Mouse (Mus musculus): ENCODE data around the gene Tnfrsf25.

Tnfrsf25 gene

DNA sequence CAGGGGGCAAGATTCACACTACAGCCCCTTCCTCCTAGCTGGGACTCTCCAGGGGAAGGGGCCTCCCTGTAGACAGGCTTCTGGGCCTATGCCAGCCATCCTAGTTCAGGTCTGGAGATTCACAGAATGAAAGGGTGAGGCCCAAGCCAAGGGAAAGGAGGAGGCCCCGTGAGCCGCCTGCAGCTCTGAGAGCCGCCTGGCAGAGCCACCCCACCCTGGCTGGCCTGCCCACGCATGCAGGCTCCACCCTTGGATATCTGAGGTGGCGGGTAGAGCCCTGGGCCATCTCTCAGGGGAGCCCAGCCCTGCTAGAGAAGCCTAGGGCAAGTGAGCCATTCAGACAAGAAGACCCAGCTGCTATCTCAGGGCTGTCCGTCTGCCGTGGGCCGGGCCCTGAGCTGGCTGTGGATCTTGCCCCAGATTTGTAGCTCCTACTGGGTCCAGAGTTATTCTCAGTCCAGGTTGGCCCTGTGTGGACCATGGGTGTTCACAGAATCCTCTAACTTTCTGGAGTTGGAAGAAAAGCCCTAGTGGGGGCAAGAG, 22.9 kb upstream of the Tnfrsf25 start:
- DNase-seq (ENCODE audit: low spot score in 2 of 2) = no peak

DNA sequence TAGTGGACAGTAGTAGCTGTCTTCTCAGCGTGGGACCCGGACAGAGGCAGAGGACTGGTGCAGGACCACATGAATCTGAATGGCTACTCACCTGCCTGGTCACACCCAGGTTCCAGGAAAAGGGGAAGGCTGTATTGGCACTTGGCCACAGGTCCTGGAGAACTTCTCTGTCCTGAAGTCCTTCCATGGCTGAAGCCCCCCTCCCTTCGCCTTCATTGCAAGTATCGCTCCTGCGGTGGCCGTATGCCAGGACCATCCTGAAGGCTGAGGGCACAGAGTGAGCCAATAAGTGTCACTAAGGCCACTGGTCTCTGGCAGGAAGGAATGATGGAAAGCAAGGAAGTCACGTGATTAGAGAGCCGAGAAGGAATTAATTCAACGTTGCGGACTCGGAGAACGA, 21.5 kb upstream of the Tnfrsf25 start:
- no peak for DNase-seq (ENCODE audit: low spot score in 2 of 2)

DNA sequence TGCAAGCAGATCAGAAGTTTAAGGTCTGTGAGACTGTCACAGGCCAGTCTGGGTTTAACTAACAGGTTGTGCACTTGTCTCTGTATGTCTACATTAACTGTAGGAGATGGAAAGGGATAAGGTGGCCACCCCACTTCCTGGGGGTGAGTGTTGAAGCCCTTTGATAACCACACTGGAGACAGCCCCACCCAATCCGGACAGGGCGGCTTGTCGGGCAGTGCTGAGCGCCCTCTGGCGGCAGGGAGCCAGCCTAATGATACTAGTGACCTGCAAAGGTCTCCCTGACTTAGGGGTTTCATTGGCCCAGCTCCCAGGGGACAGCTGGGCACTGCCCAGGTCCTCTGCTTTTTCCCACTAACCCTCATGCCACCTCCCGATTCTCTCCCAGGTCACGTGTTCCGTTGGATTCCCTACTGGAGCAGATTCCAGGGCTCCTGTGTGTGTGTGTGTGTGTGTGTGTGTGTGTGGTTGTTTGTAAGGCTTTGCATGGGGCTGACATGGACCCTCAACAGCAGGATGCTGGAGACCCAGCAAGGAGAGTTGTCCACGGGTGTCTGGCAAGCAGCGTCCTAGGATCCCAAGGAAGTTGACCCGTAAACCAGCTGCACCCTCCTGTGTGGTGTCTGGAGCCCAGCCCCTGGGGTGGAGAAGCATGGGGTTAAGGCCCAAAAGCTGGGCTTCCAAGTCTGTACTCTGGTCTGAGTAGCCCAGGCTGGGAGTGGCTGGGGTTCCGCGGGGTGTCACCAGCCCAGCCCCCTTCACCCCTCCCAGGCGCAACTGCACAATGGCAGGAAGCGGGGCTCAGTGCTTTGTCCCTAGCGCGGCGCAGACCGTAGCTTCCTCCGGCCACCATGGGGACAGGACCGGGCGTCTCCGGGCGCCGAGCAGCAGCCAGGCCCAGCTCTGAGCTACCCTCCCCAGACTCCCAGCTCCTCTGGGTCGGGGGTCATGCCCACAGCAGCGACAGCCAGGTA, 19.5 kb upstream of the Tnfrsf25 start:
- DNase-seq (ENCODE audit: low spot score in 2 of 2) = peak in 1 of 2 experiments; percentile 61

DNA sequence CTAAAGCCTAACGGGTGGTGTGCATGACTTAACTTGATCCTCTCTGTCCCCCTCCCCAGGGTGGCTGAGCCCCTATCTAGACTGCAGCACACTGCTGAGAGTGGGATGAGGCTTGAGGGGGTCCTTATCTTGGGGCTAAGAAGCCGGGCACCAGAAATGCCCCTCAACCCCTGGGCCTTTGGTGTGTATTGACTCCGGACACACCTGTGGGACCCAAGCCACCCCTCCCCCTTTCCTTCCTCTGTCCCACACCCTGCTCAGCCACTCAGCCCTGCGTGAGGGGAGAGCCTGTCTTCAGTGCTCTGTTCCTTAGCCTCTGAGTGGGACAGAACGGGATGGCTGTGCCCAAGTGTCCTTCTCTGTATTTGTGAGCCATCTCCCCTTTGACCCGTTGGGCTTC, 18.8 kb upstream of the Tnfrsf25 start:
- DNase-seq (ENCODE audit: low spot score in 2 of 2) = no peak

DNA sequence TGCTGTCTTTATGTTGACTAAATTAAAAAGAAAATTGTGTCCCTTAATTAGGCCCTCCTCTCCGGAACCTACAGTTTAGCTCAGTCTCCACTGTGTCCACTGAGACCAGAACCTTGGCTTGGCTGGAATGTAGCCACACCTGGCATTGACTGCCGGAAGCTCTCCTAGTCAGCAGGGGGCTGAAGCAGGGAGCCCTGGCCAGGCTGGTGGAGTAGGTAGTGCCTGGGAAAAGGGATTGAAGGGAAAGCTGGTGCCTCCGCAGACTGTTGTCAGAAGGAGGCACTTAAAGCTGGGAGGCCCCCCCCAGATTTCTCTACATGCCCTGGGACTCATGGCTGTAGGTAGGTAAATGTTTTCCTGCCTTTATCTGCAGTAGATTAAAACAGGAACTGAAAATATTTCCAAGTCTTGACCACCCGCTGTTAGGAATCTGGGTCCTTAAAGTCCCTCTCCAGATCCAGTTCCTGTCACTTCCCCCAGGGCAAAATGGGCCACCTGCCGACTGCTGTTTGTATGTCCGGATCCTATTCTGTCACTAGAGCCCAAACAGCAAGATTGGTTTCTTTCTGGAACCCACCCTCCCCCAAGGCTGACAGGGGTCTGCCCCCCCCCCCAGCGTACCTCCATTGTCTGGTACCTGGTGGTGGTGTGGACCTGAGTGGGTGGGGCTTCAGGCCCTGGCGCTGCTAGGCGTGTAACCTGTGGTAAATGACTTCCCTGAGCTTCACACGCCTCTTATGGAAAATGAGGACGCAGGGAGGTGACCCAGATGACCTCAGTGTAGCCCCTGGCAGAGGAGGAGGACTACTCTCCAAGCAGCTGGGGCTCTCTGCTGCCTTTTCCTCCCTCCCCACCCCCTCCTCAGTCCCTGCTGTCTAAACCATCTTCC, 17.6 kb upstream of the Tnfrsf25 start:
- no peak for DNase-seq (ENCODE audit: low spot score in 2 of 2)

DNA sequence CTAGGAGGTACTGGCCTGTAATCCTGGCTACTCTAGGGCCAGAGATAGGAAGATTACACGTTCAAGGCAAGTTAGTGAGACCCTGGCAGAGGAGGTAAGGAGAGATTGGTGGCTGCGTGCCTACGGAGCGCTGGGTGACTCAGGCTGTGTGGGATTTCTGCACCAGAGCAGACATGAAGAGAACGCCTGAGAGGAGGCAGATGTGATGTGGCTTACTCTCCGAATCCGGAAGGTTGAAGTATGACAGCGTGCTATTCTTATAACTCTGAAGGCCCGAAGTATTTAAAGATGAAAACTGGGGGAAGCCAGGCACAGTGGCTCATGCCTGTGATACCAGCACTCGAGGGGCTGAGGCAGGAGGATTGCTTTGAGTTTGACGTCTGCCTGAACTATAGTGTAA, 15.2 kb upstream of the Tnfrsf25 start:
- peak; percentile 73 to 85 for DNase-seq (ENCODE audit: low spot score in 2 of 2)

DNA sequence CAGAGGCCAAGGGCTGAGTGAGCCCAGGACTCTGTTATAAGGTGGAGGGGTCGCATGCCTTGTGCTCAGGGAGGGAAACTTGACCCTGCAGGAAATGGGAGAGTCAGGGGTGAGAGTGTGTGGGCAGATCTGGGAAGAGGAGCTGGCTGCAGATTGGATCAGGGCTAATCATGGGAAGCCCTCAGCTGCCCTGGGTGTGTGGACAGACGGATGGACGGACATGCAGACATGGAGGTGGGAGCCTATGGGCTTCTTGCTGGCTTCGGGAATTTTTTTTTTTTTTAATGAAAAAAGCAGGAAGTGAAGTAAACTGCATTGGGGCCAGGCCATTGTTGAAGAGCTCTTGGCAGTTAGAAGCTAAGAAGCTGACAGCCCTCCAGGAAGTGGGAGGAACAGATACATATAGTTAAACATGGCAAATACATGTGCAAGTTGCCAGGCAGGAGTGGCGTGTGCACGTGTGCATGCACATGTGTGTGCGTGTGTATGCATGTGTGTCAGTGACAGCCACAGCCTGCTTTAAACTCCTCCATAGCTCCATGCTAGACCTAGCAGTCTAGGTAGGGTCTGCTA, 14.6 kb upstream of the Tnfrsf25 start:
- DNase-seq (ENCODE audit: low spot score in 2 of 2) = no peak

DNA sequence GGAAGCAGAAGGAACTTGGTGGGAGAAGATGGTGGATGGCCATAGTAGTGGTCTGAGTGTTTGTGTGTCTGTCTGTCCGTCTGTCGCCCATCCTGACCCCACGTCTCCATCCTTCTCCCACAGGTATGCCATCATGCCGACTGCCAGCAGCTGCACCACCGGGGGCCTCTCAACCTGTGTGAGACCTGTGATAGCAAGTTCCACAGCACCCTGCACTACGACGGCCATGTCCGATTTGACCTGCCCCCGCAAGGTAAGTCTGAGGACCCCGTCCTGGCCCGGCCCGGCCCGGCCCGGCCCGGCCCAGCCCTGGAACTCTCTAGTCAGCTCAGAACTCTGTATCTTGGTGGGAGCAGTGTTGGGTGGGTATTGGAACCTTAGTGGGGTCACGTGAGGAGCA, 13.8 kb upstream of the Tnfrsf25 start:
- no peak for DNase-seq (ENCODE audit: low spot score in 2 of 2)

DNA sequence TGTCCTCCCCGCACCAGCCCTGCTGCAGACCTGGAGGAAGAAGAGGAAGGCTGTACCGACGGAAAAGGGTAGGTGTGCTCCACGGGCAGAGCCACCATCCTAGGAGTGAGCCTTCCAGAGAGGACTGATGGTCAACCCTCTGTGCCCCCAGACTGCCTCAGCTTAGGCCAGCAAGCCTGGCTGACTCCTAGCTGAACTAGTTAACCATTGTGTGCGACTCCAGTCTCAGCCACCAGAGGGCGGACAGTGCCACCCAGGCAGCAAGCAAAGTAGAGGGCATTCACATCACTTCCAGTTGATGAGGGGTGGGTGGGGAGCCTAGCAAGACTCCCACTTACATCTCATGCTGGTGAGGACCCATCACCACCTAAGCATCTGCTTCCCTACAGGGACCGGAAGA, 12.7 kb upstream of the Tnfrsf25 start:
- peak in 1 of 2 experiments; percentile 79 for DNase-seq (ENCODE audit: low spot score in 2 of 2)

DNA sequence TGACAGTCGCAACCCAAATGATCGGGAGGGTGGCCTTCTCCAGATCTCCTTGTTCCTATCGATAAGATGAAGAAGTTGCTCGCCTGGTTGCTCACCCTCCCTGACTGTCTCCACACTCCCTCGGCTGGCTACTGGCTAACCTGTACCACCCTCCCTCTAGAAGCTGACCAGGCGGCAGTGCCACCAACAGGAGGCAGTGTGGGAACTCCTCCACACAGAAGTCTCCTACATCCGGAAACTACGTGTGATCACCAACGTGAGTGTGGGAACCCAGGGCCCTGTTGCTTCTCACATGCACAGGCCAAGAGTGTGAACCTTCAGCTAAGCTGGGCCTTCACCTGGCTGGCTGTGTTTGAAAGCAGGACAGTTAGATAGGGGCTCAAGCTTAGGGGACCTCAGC, 9.0 kb upstream of the Tnfrsf25 start:
- no peak for DNase-seq (ENCODE audit: low spot score in 2 of 2)

DNA sequence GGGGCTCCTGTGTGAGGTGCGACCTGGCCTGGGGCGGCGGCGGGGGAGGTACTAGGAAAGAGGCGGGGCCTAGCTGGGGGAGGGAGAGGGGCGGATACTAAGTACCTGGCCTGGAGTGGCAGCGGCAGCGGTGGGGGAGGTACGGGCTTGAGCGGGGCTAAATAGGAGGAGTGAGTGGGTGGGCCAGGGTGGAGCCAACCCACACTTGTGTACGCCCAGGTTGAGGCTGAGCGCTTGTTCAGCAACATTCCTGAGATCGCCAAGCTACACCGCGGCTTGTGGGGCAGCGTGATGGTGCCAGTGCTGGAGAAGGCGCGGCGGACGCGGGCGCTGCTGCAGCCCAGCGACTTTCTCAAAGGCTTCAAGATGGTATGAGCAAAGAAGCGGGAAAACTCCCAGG, 8.2 kb upstream of the Tnfrsf25 start:
- DNase-seq (ENCODE audit: low spot score in 2 of 2) = no peak

DNA sequence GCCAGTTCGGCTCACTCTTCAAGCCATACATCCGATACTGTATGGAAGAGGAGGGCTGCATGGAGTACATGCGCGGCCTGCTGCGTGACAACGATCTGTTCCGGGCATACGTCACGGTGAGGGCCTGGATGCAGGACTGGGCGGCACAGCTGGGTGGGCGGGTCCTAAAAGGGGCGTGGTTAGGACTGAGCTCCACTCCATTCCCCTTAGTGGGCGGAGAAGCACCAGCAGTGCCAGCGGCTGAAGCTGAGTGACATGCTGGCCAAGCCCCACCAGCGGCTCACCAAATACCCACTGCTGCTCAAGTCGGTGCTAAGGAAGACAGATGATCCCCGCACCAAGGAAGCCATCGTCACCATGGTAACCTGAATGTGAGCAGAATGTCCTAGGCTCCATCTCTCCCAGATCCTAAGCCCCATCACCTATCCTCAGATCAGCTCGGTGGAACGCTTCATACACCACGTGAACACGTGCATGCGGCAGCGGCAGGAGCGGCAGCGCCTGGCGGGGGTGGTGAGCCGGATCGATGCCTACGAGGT, 7.7 kb upstream of the Tnfrsf25 start:
- peak; percentile 76 for DNase-seq (ENCODE audit: low spot score in 2 of 2)

DNA sequence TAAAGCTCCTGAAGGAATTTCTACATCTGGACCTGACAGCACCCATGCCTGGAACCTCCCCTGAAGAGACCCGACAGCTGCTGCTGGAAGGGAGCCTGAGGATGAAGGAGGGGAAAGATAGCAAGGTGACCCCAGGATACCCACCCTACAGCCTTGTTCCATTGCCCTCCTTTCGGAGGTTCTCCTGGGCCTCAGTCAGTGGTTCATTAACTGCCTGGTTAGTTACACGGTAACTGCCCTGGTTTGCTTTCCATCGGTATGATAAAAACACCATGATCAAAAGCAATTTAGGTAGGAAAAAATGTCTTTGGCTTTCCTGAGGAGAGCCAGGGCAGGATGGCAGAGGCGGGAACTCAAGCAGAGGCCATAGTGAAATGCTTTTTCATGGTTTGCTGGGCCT, 7.1 kb upstream of the Tnfrsf25 start:
- no peak for DNase-seq (ENCODE audit: low spot score in 2 of 2)

DNA sequence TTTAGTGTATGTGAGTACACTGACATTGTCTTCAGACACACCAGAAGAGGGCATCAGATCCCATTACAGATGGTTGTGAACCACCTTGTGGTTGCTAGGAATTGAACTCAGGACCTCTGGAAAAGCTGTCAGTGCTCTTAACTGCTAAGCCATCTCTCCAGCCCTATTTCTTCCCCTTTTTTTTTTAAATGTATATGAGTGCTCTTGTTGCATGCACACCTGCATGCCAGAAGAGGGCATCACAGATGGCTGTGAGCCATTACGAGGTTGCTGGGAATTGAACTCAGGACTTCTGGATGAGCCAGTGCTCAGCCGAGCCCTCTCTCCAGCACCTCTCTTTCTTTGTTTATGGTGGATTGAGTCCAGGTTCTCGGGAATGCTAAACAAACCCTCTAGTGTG, 6.2 kb upstream of the Tnfrsf25 start:
- no peak for DNase-seq (ENCODE audit: low spot score in 2 of 2)

DNA sequence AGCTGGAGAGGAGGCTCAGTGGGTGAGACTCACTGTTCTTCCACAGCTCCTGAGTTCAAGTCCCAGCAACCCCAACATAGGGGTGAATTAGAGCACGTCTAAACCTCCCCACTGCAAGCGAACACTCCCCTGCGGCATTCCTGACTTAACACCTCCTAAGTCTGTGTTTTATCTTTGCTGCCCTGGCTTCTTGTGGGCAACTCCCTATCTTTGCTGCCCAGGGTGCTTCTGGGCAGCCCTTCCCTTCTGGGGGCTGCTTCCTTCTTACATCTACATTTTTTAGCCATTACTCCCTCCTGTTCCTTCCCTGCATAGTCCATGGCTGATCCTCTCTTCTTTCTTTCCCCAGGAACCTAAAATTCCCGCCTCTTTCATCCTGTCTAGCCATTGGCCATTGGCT, 5.0 kb upstream of the Tnfrsf25 start:
- DNase-seq (ENCODE audit: low spot score in 2 of 2) = no peak

DNA sequence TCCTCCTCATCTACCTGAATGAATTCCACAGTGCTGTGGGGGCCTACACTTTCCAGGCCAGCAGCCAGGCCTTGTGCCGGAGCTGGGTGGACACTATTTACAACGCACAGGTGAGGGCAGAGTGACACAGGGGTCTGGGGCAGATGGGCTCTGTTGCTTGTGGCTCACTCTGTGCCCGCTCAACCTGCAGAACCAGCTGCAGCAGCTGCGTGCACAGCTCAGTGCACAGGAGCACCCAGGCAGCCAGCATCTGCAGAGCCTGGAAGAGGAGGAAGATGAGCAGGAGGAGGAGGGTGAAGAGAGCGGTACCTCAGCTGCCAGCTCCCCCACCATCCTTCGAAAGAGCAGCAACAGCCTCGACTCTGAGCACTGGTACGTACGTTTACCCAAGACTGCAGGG, 3.4 kb upstream of the Tnfrsf25 start:
- DNase-seq (ENCODE audit: low spot score in 2 of 2) = no peak

DNA sequence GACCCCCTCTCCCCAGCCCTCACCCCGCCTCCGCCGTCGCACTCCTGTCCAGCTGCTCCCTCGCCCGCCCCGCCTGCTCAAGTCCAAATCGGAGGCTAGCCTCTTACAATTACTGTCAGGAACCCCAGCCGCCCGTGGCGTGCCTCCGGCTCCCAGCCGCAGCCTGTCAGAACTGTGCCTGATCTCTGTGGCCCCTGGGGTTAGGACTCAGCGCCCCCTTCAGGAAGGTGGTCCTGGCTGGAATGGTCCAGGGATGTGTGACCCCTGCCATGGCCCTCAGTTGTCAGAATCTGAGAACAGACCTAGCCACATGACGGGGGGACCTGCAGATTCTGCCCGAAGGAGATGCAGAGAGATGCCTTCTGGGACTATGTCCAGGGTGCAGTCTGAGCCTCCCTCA, 1.7 kb upstream of the Tnfrsf25 start:
- DNase-seq (ENCODE audit: low spot score in 2 of 2) = no peak

DNA sequence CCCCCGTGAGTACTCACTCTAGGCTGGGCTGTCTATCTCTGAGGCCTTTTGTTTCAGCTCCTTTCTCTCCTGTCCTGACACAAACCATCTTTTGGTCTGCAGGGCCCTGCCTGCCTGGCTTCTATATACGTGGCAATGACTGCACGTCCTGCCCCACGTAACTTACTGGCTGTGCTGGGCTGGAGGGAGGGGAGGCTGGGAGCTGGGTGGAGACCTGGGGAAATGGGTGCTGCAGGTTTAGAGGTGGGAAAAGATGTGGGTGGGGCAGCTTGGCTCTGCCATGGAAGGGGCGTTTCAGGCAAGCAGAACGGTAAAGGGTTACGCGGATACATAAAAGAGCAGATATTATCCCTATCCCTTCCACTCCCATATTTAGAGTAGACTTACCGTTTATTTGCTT, 1.8 kb downstream of the Tnfrsf25 start:
- DNase-seq (ENCODE audit: low spot score in 2 of 2) = no peak

DNA sequence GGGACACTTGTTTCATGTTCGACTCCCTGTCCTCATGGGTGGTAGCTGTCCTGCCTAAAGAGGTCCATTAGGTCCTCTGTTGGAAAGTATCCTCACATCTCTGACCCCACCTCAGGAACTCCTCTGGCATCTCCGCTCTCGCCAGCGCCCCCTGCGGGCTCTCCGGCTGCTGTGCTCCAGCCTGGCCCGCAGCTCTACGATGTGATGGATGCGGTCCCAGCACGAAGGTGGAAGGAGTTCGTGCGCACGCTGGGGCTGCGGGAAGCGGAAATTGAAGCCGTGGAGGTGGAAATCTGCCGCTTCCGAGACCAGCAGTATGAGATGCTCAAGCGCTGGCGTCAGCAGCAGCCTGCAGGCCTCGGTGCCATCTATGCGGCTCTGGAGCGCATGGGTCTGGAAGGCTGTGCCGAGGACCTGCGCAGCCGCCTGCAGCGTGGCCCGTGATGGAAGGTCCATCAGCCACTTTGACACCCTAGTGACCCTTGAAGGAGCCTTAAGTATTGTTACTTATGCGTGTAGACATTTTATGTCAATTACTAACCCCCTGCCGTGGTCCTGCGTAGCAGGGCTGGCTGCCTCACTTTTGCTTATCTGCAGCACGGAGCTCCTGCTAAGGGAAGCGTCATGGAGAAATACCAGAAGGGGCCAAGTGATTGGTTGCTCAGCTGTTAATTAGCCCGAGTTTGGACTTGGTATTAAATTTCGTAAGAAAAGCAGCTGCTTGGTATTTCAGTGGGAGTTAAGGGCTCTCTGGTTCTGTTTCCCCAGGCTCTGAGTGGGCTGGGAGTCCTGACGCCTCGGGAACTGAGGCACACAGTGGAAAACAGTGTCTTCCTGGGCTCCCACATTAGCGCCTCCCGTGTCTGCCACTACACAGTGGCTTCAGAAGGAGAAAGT, 3.9 kb downstream of the Tnfrsf25 start:
- DNase-seq (ENCODE audit: low spot score in 2 of 2) = peak in 1 of 2 experiments; percentile 56

DNA sequence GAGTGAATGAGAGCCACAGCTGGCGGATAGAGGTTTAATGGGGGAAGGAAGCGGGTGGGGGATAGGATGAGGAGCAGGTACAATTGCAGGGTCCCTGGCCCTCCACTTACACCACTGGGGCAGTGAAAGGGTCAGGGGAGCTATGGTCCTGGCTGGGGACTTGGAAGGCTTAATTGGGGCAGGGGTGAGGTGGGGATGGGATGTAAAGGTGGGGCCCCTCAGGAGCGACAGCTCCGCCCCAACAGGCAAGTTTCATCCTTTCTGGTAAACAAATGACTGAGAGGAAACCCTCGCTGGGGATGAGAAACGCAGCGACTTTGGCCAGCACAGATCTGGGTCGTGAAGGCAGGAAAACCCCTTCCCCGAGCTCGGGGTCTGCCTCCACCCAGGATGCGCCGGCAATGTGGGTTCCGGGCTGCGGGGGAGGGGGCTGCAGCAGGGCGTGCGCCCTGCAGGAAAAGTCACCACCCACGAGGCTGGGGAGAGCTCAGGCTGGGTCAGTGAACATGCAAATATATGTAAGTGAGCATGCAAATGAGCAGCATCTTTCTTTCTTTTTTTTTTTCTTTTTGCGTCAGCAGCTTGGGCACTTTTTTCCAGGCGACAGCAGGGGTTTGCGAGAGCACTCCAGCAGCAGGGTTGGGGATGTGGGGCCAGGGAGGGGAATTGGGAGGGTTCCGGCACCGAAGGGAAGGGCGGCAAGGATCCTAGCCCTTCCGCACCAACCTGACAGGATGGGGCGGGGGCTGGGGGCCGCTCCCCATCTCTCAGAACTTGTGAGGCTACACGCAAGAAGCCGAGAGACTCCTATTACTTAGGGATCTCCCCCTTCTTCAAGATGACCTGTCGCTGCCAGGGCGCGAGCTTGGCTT, 4.8 kb downstream of the Tnfrsf25 start:
- DNase-seq (ENCODE audit: low spot score in 2 of 2) = no peak
